Comparison of ENCODE assay signal across 26 mouse cellular contexts in genomic region chr7:44789531-44789930, GRCm38 (mm10). TPM values are rescaled to one million over a fixed set of nuclear protein-coding genes. Genes with fewer than 3 reads are reported as not detected.
DNase-seq lines count a peak whose midpoint lies in the region; ATAC-seq lines count a peak whose summit lies in the region.
"Had no signal": no experiment of that assay in that cellular context is flagged by ENCODE, and none has a peak within 500 bp of the region (broad histone marks: within the 10 kb centered on the region; RNA-seq: fewer than 3 reads in every experiment).

No protein-coding gene starts in this region.

- H3K9ac ChIP-seq in embryonic facial prominence, embryonic 13.5 days: no peak overlapping the region
- H3K9ac ChIP-seq: embryonic facial prominence, embryonic 15.5 days; forebrain, embryonic 12.5 days; forebrain, embryonic 15.5 days; heart, embryonic 13.5 days; hindbrain, embryonic 14.5 days had no signal

- H3K27ac ChIP-seq in embryonic facial prominence, embryonic 13.5 days: no peak overlapping the region
- no peak overlapping the region for H3K27ac ChIP-seq in embryonic facial prominence, embryonic 10.5 days (replicated peaks)
- H3K27ac ChIP-seq: embryonic facial prominence, embryonic 15.5 days; forebrain, embryonic 12.5 days; forebrain, embryonic 15.5 days; heart, adult 2 months; heart, embryonic 13.5 days; hindbrain, embryonic 14.5 days; hindbrain, postnatal 0 days had no signal

- DNase-seq in embryonic facial prominence, embryonic 10.5 days (ENCODE audit: low spot score): no peak
- peak; percentile 1 for DNase-seq in kidney, postnatal 10 days
- DNase-seq in kidney, adult 11 months: no peak
- peak; percentile 9 to 56 for DNase-seq in spleen, postnatal 4 days (ENCODE audit: low spot score in 2 of 2)
- no peak for DNase-seq in spleen, adult 18-20 months
- peak; percentile 9 for DNase-seq in urinary bladder, adult 2 months (ENCODE audit: low spot score)
- DNase-seq in urinary bladder, postnatal 25 days (ENCODE audit: low spot score): no peak
- DNase-seq: adrenal gland, adult 8-10 months; adrenal gland, postnatal 25 days; cerebellum, adult 11-12 months; cerebellum, adult 8-10 months; cerebellum, postnatal 10 days; cerebellum, postnatal 36 days; embryo, embryonic 11 days; gastrocnemius, postnatal 25 days; heart, postnatal 14 days; heart, postnatal 4 days had no signal

- ATAC-seq in embryonic facial prominence, embryonic 13.5 days (ENCODE audit: insufficient number of reproducible peaks, insufficient read depth, low FRiP score, low TSS enrichment, low read depth): 0 out of 2 replicates have a peak, but pooled peaks have one; percentile 32
- ATAC-seq: activated CD4-positive, CD25-positive, alpha-beta regulatory T cell, adult 4 months; forebrain, embryonic 15.5 days; hindbrain, postnatal 0 days had no signal

- H3K4me2 ChIP-seq in embryonic facial prominence, embryonic 13.5 days: no peak overlapping the region
- H3K4me2 ChIP-seq: embryonic facial prominence, embryonic 15.5 days; forebrain, embryonic 12.5 days; forebrain, embryonic 15.5 days; heart, embryonic 13.5 days; hindbrain, embryonic 14.5 days had no signal

- 66% methylated on average over 3 of the region's 3 CpGs for WGBS in embryonic facial prominence, embryonic 13.5 days
- WGBS in embryonic facial prominence, embryonic 10.5 days: 70% methylated on average over 3 of the region's 3 CpGs

- no peaks in the 10 kb centered on the region for H3K27me3 ChIP-seq in embryonic facial prominence, embryonic 13.5 days
- H3K27me3 ChIP-seq in embryonic facial prominence, embryonic 10.5 days (replicated peaks; ENCODE audit: low read depth, poor library complexity, severe bottlenecking): no peaks in the 10 kb centered on the region
- H3K27me3 ChIP-seq: embryonic facial prominence, embryonic 15.5 days; forebrain, embryonic 12.5 days; forebrain, embryonic 15.5 days had no signal

- H3K36me3 ChIP-seq in embryonic facial prominence, embryonic 13.5 days: no peaks in the 10 kb centered on the region
- H3K36me3 ChIP-seq in embryonic facial prominence, embryonic 10.5 days (replicated peaks): no peaks in the 10 kb centered on the region
- H3K36me3 ChIP-seq: embryonic facial prominence, embryonic 15.5 days; forebrain, embryonic 12.5 days; forebrain, embryonic 15.5 days; heart, embryonic 13.5 days had no signal

- no peak overlapping the region for H3K4me3 ChIP-seq in embryonic facial prominence, embryonic 13.5 days
- no peak overlapping the region for H3K4me3 ChIP-seq in embryonic facial prominence, embryonic 10.5 days
- H3K4me3 ChIP-seq: embryonic facial prominence, embryonic 15.5 days; forebrain, embryonic 12.5 days; forebrain, embryonic 15.5 days; heart, adult 2 months; heart, embryonic 13.5 days had no signal

- H3K4me1 ChIP-seq in embryonic facial prominence, embryonic 13.5 days: no peaks in the 10 kb centered on the region
- peaks cover 7% of the 10 kb centered on the region; the same call in 1 of the 2 replicates for H3K4me1 ChIP-seq in embryonic facial prominence, embryonic 10.5 days
- H3K4me1 ChIP-seq: embryonic facial prominence, embryonic 15.5 days; forebrain, embryonic 12.5 days; forebrain, embryonic 15.5 days; heart, embryonic 13.5 days had no signal

- H3K9me3 ChIP-seq in embryonic facial prominence, embryonic 13.5 days: peaks cover 5% of the 10 kb centered on the region; the same call in 1 of the 2 replicates
- peaks cover 9% of the 10 kb centered on the region; the same call in 1 of the 2 replicates for H3K9me3 ChIP-seq in embryonic facial prominence, embryonic 10.5 days
- H3K9me3 ChIP-seq: embryonic facial prominence, embryonic 15.5 days; forebrain, embryonic 15.5 days had no signal

RNA-seq across cellular contexts. Expression of gene Nup62, which starts 26.4 kb away (rescaled TPM):
- polyA plus RNA-seq in embryonic facial prominence, embryonic 13.5 days (2015; fragmentation: Nextera tagmentation; extraction: Ambion mirVana): 93.5 and 100 TPM in 2 replicates
- 169 and 173 TPM in 2 replicates for polyA plus RNA-seq in embryonic facial prominence, embryonic 10.5 days (2016; fragmentation: Nextera tagmentation; extraction: Ambion mirVana)
- polyA plus RNA-seq in urinary bladder, adult 2 months (2012; rRNA removed): 30.5 and 34.7 TPM in 2 replicates

RNA-seq across cellular contexts. Expression of gene Il4i1, which starts 26.7 kb away (rescaled TPM):
- 1.7 and 2.2 TPM in 2 replicates for polyA plus RNA-seq in embryonic facial prominence, embryonic 13.5 days (2015; fragmentation: Nextera tagmentation; extraction: Ambion mirVana)
- 1.0 and 1.5 TPM in 2 replicates for polyA plus RNA-seq in embryonic facial prominence, embryonic 10.5 days (2016; fragmentation: Nextera tagmentation; extraction: Ambion mirVana)
- polyA plus RNA-seq in urinary bladder, adult 2 months (2012; rRNA removed): 1.7 and 2.5 TPM in 2 replicates

RNA-seq across cellular contexts. Expression of gene Atf5, which starts 26.9 kb away (rescaled TPM):
- polyA plus RNA-seq in embryonic facial prominence, embryonic 13.5 days (2015; fragmentation: Nextera tagmentation; extraction: Ambion mirVana): 6.4 and 6.5 TPM in 2 replicates
- 3.2 and 3.6 TPM in 2 replicates for polyA plus RNA-seq in embryonic facial prominence, embryonic 10.5 days (2016; fragmentation: Nextera tagmentation; extraction: Ambion mirVana)
- 43.4 and 63.6 TPM in 2 replicates for polyA plus RNA-seq in urinary bladder, adult 2 months (2012; rRNA removed)

RNA-seq across cellular contexts. Expression of gene Zfp473, which starts 38.7 kb away (rescaled TPM):
- polyA plus RNA-seq in embryonic facial prominence, embryonic 13.5 days (2015; fragmentation: Nextera tagmentation; extraction: Ambion mirVana): 2.0 and 2.3 TPM in 2 replicates
- polyA plus RNA-seq in embryonic facial prominence, embryonic 10.5 days (2016; fragmentation: Nextera tagmentation; extraction: Ambion mirVana): 3.6 and 4.2 TPM in 2 replicates
- polyA plus RNA-seq in urinary bladder, adult 2 months (2012; rRNA removed): 0.32 and 0.41 TPM in 2 replicates

RNA-seq across cellular contexts. Expression of gene Vrk3, which starts 41.3 kb away (rescaled TPM):
- polyA plus RNA-seq in embryonic facial prominence, embryonic 13.5 days (2015; fragmentation: Nextera tagmentation; extraction: Ambion mirVana): 32.2 and 35.9 TPM in 2 replicates
- 37.5 and 39.3 TPM in 2 replicates for polyA plus RNA-seq in embryonic facial prominence, embryonic 10.5 days (2016; fragmentation: Nextera tagmentation; extraction: Ambion mirVana)
- 29.9 and 36.3 TPM in 2 replicates for polyA plus RNA-seq in urinary bladder, adult 2 months (2012; rRNA removed)

Comparison
In these comparisons a context has a peak if more than half of its experiments do, and no peak if none do; other contexts are left out.
1. DNase-seq: peak in kidney, postnatal 10 days (single experiment), spleen, postnatal 4 days (2 of 2) and urinary bladder, adult 2 months (single experiment); none in embryonic facial prominence, embryonic 10.5 days (single experiment), kidney, adult 11 months (single experiment), spleen, adult 18-20 months (0 of 2) and urinary bladder, postnatal 25 days (single experiment).